Mouse (Mus musculus): ENCODE results near the gene Sympk. TPM values are rescaled to one million over a fixed set of nuclear protein-coding genes. Genes with fewer than 3 reads are reported as not detected.
A peak's percentile ranks its signal among the peaks of the same experiment; 100 is the strongest.

Sympk gene
- total RNA-seq, 1 experiment from 2014 or later, result 120 TPM

- DNase-seq, result no peak
Measured at GRCm38 (mm10) chr7:19007026-19007977, 16.9 kb upstream of the Sympk start.

DNA sequence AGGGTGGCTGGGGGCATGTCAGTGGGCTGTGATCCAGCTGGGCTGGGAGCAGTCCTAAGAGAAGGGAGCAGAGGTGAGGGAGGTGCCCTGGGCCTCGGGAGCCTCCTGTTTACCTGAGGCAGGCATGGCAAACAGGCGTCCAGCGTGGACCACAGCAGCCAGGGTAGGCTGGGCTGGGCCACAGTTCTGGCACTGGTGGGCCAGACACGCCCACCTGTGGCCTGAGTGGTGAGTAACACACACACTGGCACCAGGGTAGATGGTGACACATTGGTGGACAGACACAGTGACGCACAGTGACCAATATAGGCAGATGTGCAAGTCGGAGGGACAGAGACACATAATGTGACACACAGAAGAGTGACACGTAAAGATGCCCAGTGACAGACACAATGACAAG, 13.6 kb upstream of the Sympk start:
- no peak for DNase-seq

GRCm38 (mm10) chr7:19012025-19012621, 12.1 kb upstream of the Sympk start:
- DNase-seq, result peak; percentile 42

DNA sequence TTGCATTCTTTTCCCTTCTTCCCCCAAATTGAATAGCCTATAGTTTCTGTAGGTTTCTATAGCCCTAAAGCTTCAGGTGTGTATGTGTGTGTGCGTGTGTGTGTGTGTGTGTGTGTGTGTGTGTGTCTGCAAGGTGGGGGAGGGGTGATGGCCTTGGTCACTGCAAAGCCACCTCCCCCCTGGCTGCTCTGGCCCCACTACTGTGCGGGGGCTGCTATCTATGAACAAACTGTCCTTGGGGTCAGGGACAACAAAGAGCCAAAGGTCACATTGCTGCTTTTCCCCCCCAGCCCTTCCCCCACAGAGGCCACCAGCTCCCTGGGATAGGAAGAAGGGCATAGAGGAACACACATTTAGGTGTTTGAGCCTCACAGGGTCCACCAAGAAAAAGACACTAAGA, 11.3 kb upstream of the Sympk start:
- no peak for DNase-seq

DNA sequence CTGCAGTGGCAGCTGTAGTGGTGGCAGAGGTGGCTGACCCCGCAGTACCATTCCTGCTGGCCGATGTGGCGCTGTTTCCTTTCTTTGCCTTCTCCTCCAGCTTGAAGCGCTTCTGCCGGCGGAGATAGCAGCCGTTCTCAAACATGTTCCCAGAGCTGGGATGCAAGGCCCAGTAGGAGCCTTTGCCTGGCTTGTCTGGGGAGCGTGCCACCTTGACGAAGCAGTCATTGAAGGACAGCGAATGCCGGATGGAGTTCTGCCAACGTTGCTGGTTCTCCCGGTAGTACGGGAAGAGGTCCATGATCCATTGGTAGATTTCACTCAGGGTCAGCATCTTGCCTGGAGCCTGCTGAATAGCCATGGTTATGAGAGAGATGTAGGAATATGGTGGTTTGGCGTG, 9.7 kb upstream of the Sympk start:
- no peak for DNase-seq

- no peak for DNase-seq
Measured at GRCm38 (mm10) chr7:19016042-19016441, 8.1 kb upstream of the Sympk start.

- no peak for DNase-seq
Measured at GRCm38 (mm10) chr7:19017909-19018308, 6.3 kb upstream of the Sympk start.

DNA sequence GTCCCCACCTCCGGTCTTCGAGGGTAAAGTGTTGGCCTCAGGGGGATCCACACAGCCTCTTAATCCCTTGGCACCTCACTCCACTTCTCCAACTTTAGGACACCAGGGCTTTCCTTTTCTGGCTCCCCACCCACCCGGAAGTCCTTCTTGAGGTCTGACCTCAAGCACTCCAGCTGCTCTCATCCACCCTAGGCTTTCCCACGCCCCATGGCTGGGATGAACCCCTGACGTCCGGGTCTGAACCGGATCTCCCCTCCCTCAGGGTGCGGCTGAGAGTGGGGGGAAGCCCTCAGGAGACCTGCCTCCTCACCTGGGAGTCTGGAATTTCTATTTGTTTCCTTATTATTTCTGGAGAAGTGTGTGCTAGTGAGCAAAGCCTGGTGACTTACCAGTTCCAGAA, 3.1 kb upstream of the Sympk start:
- no peak for DNase-seq

GRCm38 (mm10) chr7:19022189-19022958, 1.8 kb upstream of the Sympk start:
- no peak for DNase-seq

GRCm38 (mm10) chr7:19023357-19023814, 791 bp upstream of the Sympk start, which contains the start of gene Foxa3:
Foxa3 (minus strand) TSS chr7:19023538.
- DNase-seq, result peak; percentile 47

GRCm38 (mm10) chr7:19024581-19025255, 541 bp downstream of the Sympk start:
- DNase-seq, result no peak

DNA sequence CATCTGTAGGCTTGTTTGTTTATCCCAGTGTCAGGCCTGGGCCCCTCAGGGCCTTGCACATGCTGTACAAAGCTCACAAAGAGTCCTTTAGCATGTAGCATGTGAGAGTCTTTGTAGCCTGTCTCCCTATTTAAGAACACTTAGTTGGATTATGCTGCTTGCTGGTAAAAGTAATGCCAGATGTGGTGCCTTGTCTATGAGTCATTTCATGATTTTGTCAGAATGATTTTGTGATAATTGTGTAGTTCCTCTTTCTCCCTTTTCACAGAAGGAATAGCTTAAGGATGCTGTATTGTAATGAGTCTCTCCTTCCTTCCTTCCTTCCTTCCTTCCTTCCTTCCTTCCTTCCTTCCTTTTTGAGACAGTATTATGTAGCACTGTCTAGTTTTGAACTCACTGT, 3.9 kb downstream of the Sympk start:
- no peak for DNase-seq

- DNase-seq, result peak; percentile 53
Measured at GRCm38 (mm10) chr7:19029084-19029653, 5.0 kb downstream of the Sympk start.

- no peak for DNase-seq
Measured at GRCm38 (mm10) chr7:19031641-19032040, 7.5 kb downstream of the Sympk start.

DNA sequence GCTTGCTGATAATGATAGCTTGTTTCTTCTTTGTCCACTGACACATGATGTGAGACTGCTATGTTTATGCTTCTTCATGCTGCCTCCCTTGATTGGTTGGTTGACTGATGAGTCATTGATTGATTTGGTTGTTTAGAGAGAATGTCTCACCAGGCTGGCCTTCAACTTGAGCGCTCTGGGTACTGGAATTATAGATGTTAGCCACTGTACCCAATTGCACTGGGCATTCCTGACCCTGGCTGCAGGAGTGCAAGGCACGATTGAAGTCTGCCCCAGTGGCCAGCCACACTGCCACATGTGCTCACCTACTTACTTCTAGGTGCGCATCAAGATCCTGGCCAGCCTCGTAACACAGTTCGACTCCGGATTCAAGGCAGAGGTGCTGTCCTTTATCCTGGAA, 20.4 kb downstream of the Sympk start:
- no peak for DNase-seq

DNA sequence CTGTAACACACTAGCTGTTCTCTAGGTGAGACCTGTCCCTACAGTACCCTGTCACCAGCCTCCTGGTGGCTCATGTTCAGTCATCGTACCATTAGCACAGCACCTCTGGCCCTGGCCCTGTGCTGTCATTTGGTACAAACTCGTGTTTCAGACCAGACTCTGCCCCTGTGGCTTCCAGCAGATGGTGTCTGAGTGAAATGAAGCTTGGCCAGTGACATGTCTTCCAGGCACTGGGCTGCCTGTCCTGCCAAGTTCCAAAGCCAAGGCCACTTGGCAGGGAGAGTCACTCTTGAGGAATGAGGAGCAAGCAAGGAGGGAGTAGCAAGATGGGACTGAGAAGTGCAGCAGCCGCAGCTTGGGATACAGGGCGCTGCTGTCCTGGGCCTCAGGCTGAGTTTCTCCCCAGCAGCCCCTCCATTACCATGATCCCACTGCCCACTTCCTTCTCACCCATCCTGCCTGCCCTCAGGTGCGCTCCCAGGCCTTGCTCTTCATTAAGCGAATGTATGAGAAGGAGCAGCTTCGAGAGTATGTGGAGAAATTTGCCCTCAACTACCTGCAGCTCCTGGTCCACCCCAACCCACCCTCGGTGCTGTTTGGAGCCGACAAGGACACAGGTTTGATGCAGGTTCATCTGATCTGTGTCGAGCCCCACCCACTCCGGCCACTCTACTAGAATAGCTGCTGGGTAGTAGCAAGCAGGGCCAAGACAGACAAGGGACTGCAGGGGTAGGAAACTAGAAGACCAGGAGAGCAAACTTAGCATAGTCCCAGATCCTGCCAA, 22.3 kb downstream of the Sympk start:
- peak; percentile 73 for DNase-seq

GRCm38 (mm10) chr7:19048006-19048527, 23.9 kb downstream of the Sympk start:
- DNase-seq, result no peak

- no peak for DNase-seq
Measured at GRCm38 (mm10) chr7:19049252-19049651, 25.1 kb downstream of the Sympk start.

GRCm38 (mm10) chr7:19050172-19050571, 26.0 kb downstream of the Sympk start:
- DNase-seq, result no peak

GRCm38 (mm10) chr7:19051161-19051560, 27.0 kb downstream of the Sympk start:
- no peak for DNase-seq

Data from adrenal gland, postnatal 25 days (tissue).